Mouse (Mus musculus) megakaryocyte, adult 5-6 weeks (primary cell): ENCODE results near the gene Map3k19. TPM values are rescaled to one million over a fixed set of nuclear protein-coding genes. Genes with fewer than 3 reads are reported as not detected.

Source experiments
- total RNA-seq, 2 experiments: library from RNA; stranded (forward) in 1 of 2; stranded (reverse) in 1 of 2; fragments of 153-499, 151-499 nt in 1 of 2; fragments of 221-1000, 200-1000 nt in 1 of 2; gene quantifications; 2 replicates each; pipeline versions ENCODE4 v1.2.3 to v1.2.4; 2015 to 2017

Map3k19 gene
- total RNA-seq, 2 experiments from 2014 or later = 0.09 to 0.29 TPM

Other genes starting within 250 kb of the Map3k19 start
- 0.16 TPM in 1 of 2 replicates, not detected in the other for gene Tmem163, start 175.5 kb downstream of the Map3k19 start, total RNA-seq (2015)
- 0.12 and 0.73 TPM in 2 replicates for gene Tmem163, start 175.5 kb downstream of the Map3k19 start, total RNA-seq (2017)
- gene Acmsd, start 125.6 kb downstream of the Map3k19 start, total RNA-seq (2015) = 0.07 TPM in 1 of 2 replicates, not detected in the other
- 0.37 TPM in 1 of 2 replicates, not detected in the other for gene Acmsd, start 125.6 kb downstream of the Map3k19 start, total RNA-seq (2017)
- gene Ccnt2, start 80.9 kb downstream of the Map3k19 start, total RNA-seq (2015) = 28.4 and 33.9 TPM in 2 replicates
- gene Ccnt2, start 80.9 kb downstream of the Map3k19 start, total RNA-seq (2017) = 42.2 and 43.7 TPM in 2 replicates
- gene Rab3gap1, start 13.7 kb upstream of the Map3k19 start, total RNA-seq (2015) = 11.7 and 12.1 TPM in 2 replicates
- 29.4 and 35.5 TPM in 2 replicates for gene Rab3gap1, start 13.7 kb upstream of the Map3k19 start, total RNA-seq (2017)
- gene Zranb3, start 248.0 kb upstream of the Map3k19 start, total RNA-seq (2015) = 3.7 and 9.0 TPM in 2 replicates
- 6.4 TPM in 2 replicates for gene Zranb3, start 248.0 kb upstream of the Map3k19 start, total RNA-seq (2017)
- gene R3hdm1, start 248.3 kb upstream of the Map3k19 start, total RNA-seq (2015) = 110 and 111 TPM in 2 replicates
- gene R3hdm1, start 248.3 kb upstream of the Map3k19 start, total RNA-seq (2017) = 26.4 and 36.9 TPM in 2 replicates